Mouse (Mus musculus): ENCODE data around the gene Slc10a1.

- TF ChIP-seq CTCF (IDR thresholded peaks at IDR 0.05; ENCODE audit: low read depth, low read length): no peak
- TF ChIP-seq POLR2A (IDR thresholded peaks at IDR 0.05; ENCODE audit: extremely low read depth, insufficient read depth, low read length): peak; percentile 85
Measured at GRCm38 (mm10) chr12:80967918-80968317, 587 bp downstream of the Slc10a1 start.

Data from liver, adult 2 months (tissue).